Mouse (Mus musculus): ENCODE measurements around the gene Pygm. TPM values are rescaled to one million over a fixed set of nuclear protein-coding genes. Genes with fewer than 3 reads are reported as not detected.
A peak's percentile ranks its signal among the peaks of the same experiment; 100 is the strongest.

The Pygm gene
- polyA plus RNA-seq, 1 experiment from 2014 or later = 362 TPM

DNA sequence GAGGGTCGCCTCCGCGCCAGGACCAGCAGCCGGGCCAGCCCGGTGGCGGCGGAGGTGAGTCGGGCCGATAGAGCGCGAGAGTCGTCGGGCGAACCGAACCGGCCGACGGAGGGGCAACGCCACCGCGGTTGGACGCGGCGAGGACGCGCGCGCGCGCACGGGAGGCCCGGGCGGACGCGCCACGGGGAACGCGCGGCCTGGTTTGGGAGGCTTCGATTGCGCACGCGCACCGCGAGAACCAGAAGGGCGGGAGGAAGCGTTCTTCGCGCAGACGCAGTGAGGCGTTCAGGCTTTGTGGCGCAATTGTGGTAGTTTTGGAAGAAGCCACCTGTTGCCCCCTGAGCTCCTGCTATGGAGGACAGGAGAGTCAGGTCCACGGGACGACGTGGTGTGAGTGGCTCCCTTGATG lies 19.9 kb upstream of the Pygm start:
- Histone ChIP-seq H3K36me3 (ENCODE audit: control insufficient read depth, insufficient read depth) (peaks cover 33% of the 10 kb centered on the region), H3K9me3 (replicated peaks; ENCODE audit: control insufficient read depth, low read length) (no peaks in the 10 kb centered on the region), H3K27ac (ENCODE audit: low read length) (peak overlapping the region; percentile 98), H3K4me3 (ENCODE audit: low read length) (peak overlapping the region; percentile 99), H3K4me2 (ENCODE audit: low read depth, low read length) (peak overlapping the region; percentile 88), H3K4me1 (ENCODE audit: control insufficient read depth, insufficient read depth, low read length) (peaks cover 26% of the 10 kb centered on the region), H3K9ac (ENCODE audit: low read length) (peak overlapping the region; percentile 100), H3K27me3 (ENCODE audit: control insufficient read depth, insufficient read depth, low read length) (no peaks in the 10 kb centered on the region)
- under 1% methylated on average over 55 of the region's 55 CpGs for WGBS
- ATAC-seq (replicated peaks; ENCODE audit: extremely low read depth, insufficient read depth, low FRiP score) = peak; percentile 4

DNA sequence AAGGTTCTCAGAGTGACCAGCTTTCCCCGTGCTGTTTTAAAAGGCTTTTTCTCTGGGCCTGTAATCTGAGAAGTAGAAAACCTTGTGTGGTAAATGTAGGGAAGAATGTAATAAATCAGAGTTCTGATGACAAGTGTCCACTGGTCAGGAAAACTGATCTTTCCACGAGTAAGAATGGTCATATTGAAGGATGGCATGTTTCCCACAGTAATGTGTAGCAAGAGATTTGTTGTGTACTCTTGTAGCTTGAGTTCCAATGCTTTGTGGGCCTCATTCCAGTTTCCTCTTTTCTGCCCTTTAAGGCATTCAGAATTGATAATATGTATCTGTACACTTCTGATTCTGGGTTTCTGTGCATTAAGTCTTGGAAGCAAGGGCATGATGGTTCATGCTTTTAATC lies 19.4 kb upstream of the Pygm start:
- ATAC-seq (replicated peaks; ENCODE audit: extremely low read depth, insufficient read depth, low FRiP score) = no peak
- Histone ChIP-seq H3K4me1 (ENCODE audit: control insufficient read depth, insufficient read depth, low read length) (peaks cover 26% of the 10 kb centered on the region), H3K9ac (ENCODE audit: low read length) (peak overlapping the region; percentile 100), H3K4me3 (ENCODE audit: low read length) (peak overlapping the region; percentile 99), H3K9me3 (replicated peaks; ENCODE audit: control insufficient read depth, low read length) (no peaks in the 10 kb centered on the region), H3K4me2 (ENCODE audit: low read depth, low read length) (peak overlapping the region; percentile 88), H3K27me3 (ENCODE audit: control insufficient read depth, insufficient read depth, low read length) (no peaks in the 10 kb centered on the region), H3K36me3 (ENCODE audit: control insufficient read depth, insufficient read depth) (peaks cover 37% of the 10 kb centered on the region), H3K27ac (ENCODE audit: low read length) (peak overlapping the region; percentile 98)
- WGBS = 1% methylated on average over 2 of the region's 2 CpGs

DNA sequence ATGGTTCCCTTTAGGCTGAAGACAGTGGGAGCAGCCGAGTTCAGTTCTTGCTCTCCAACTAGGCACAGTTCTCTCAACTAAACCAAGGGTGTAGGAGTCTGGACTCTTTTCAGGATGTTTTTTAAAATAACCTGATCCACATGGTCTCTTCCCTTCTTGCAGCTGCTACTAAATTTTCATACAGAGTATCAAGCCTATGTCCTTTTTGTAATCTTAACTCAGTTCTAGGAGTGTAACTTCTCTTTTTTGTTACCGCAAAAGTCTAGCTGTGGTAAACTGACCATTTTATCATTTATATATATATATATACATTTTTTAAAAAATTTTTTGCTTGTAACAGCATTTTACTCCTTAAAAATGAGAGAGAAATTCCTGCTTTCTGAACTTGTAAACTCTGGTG lies 14.0 kb upstream of the Pygm start:
- Histone ChIP-seq H3K9ac (ENCODE audit: low read length) (no peak overlapping the region), H3K36me3 (ENCODE audit: control insufficient read depth, insufficient read depth) (peaks cover 80% of the 10 kb centered on the region), H3K9me3 (replicated peaks; ENCODE audit: control insufficient read depth, low read length) (no peaks in the 10 kb centered on the region), H3K4me3 (ENCODE audit: low read length) (no peak overlapping the region), H3K4me2 (ENCODE audit: low read depth, low read length) (no peak overlapping the region), H3K27me3 (ENCODE audit: control insufficient read depth, insufficient read depth, low read length) (no peaks in the 10 kb centered on the region), H3K27ac (ENCODE audit: low read length) (no peak overlapping the region), H3K4me1 (ENCODE audit: control insufficient read depth, insufficient read depth, low read length) (peaks cover 17% of the 10 kb centered on the region)
- ATAC-seq (replicated peaks; ENCODE audit: extremely low read depth, insufficient read depth, low FRiP score) = no peak
- WGBS = 95% methylated on average over 2 of the region's 2 CpGs

DNA sequence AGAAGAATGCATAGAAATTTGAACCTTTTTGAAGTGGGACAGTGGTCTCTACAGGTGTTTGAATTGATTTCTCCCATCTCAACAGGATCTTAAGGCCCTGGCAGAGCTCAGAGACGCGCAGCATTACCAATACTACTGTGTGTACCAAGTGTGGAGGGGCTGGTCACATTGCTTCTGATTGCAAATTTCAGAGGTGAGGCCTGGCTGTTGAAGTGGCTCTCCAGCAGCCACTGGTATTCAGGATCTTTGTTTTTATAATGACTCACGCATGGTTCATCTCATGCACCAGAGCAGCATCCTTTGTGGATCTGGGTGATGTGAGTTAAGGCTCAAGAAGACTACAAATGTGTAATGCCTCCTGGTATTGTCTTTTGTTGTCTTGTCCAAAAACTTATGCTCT lies 11.8 kb upstream of the Pygm start:
- H3K4me2 ChIP-seq (ENCODE audit: low read depth, low read length) = no peak overlapping the region
- no peak for ATAC-seq (replicated peaks; ENCODE audit: extremely low read depth, insufficient read depth, low FRiP score)
- H3K9ac ChIP-seq (ENCODE audit: low read length) = no peak overlapping the region
- H3K4me1 ChIP-seq (ENCODE audit: control insufficient read depth, insufficient read depth, low read length) = peaks cover 14% of the 10 kb centered on the region
- WGBS = 85% methylated on average over 3 of the region's 3 CpGs
- H3K9me3 ChIP-seq (replicated peaks; ENCODE audit: control insufficient read depth, low read length) = no peaks in the 10 kb centered on the region
- H3K4me3 ChIP-seq (ENCODE audit: low read length) = no peak overlapping the region
- no peaks in the 10 kb centered on the region for H3K27me3 ChIP-seq (ENCODE audit: control insufficient read depth, insufficient read depth, low read length)
- H3K36me3 ChIP-seq (ENCODE audit: control insufficient read depth, insufficient read depth) = peaks cover 84% of the 10 kb centered on the region
- H3K27ac ChIP-seq (ENCODE audit: low read length) = no peak overlapping the region

DNA sequence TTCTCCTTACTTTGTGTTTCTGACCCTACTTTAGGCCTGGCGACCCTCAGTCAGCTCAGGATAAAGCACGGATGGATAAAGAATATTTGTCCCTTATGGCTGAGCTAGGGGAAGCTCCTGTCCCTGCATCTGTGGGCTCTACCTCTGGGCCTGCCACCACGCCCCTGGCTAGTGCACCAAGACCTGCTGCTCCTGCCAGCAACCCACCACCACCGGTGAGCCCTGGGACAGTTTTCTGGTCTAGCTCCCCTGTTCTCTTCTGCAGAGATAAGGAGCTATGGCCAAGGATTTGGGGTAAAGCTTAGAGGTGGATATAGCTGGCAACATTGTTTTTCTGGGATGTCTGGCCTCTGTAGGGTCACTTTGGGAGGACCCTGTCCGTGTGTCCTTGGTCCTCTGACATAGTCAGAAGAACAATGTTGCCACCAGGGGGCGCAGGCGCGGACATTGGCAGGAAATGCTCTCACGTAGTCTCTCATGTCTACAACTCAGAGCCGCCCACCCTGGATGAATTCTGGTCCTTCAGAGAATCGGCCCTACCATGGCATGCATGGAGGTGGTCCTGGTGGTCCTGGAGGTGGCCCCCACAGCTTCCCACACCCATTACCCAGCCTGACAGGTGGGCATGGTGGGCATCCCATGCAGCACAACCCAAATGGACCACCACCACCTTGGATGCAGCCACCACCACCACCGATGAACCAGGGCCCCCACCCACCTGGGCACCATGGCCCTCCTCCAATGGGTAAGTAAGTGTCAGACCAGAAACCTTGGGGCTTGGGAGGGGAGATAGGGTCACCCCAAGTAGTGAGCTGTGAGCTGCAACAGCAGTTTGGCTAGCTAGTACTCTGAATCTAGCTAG lies 10.4 kb upstream of the Pygm start:
- peaks cover 16% of the 10 kb centered on the region for H3K4me1 ChIP-seq (ENCODE audit: control insufficient read depth, insufficient read depth, low read length)
- 51% methylated on average over 12 of the region's 12 CpGs for WGBS

DNA sequence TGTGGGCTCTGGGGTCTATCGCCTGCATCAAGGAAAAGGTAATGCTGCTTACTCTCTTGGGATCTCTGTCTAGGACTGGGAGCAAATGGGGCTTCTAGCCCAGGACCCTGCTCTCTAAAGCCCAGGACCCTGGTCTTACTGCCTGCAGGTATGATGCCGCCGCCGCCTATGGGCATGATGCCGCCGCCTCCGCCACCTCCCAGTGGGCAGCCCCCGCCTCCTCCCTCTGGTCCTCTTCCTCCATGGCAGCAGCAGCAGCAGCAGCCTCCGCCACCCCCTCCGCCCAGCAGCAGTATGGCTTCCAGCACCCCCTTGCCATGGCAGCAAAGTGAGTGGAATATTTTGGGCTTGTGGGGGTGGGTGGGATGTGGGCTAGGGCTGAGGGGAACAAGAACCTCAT lies 9.6 kb upstream of the Pygm start:
- Histone ChIP-seq H3K4me1 (ENCODE audit: control insufficient read depth, insufficient read depth, low read length) (peaks cover 16% of the 10 kb centered on the region), H3K4me2 (ENCODE audit: low read depth, low read length) (no peak overlapping the region), H3K4me3 (ENCODE audit: low read length) (no peak overlapping the region), H3K9me3 (replicated peaks; ENCODE audit: control insufficient read depth, low read length) (no peaks in the 10 kb centered on the region), H3K27ac (ENCODE audit: low read length) (no peak overlapping the region), H3K9ac (ENCODE audit: low read length) (no peak overlapping the region), H3K36me3 (ENCODE audit: control insufficient read depth, insufficient read depth) (peaks cover 80% of the 10 kb centered on the region), H3K27me3 (ENCODE audit: control insufficient read depth, insufficient read depth, low read length) (no peaks in the 10 kb centered on the region)
- no peak for ATAC-seq (replicated peaks; ENCODE audit: extremely low read depth, insufficient read depth, low FRiP score)
- WGBS = 94% methylated on average over 10 of the region's 10 CpGs

More for the DNA sequence above, 10.4 kb upstream of the Pygm start:
- Histone ChIP-seq H3K36me3 (ENCODE audit: control insufficient read depth, insufficient read depth) (peaks cover 86% of the 10 kb centered on the region), H3K9ac (ENCODE audit: low read length) (no peak overlapping the region), H3K9me3 (replicated peaks; ENCODE audit: control insufficient read depth, low read length) (no peaks in the 10 kb centered on the region), H3K27ac (ENCODE audit: low read length) (peak overlapping the region; percentile 57), H3K4me2 (ENCODE audit: low read depth, low read length) (no peak overlapping the region), H3K27me3 (ENCODE audit: control insufficient read depth, insufficient read depth, low read length) (no peaks in the 10 kb centered on the region), H3K4me3 (ENCODE audit: low read length) (no peak overlapping the region)
- peak; percentile 64 for ATAC-seq (replicated peaks; ENCODE audit: extremely low read depth, insufficient read depth, low FRiP score)

DNA sequence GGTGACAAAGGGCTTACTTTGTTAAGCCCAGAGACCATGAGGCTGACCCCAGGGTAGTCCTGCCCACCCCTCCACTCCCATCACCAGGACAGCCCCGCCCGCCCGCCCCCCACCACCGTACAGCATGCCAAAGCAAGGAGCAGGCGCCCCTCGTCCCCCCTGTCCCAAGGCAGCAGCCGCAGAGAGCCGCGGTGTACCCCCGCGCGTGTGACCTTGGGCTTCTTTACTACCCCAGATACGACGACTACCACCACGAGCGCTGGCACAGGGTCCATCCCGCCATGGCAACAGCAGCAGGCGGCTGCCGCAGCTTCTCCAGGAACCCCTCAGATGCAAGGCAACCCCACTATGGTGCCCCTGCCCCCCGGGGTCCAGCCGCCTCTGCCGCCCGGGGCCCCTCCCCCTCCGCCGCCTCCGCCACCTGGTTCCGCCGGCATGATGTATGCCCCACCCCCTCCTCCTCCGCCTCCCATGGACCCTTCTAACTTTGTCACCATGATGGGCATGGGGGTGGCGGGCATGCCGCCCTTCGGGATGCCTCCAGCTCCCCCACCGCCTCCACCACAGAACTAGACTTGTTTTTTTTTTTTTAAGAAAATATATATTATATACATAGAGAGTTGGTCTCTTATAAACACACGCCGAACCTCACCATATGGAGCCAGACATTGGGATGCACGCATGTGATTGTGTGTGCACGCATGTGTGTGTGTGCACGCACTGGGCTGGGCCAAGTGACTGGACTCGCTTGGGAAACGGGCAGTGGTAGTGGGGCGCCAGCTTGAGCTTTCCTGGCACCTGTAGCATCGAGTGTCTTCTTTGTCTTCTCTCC lies 8.6 kb upstream of the Pygm start:
- no peak overlapping the region for H3K27ac ChIP-seq (ENCODE audit: low read length)
- H3K9ac ChIP-seq (ENCODE audit: low read length) = no peak overlapping the region
- H3K4me3 ChIP-seq (ENCODE audit: low read length) = no peak overlapping the region
- ATAC-seq (replicated peaks; ENCODE audit: extremely low read depth, insufficient read depth, low FRiP score) = no peak
- H3K27me3 ChIP-seq (ENCODE audit: control insufficient read depth, insufficient read depth, low read length) = no peaks in the 10 kb centered on the region
- H3K4me2 ChIP-seq (ENCODE audit: low read depth, low read length) = no peak overlapping the region
- WGBS = 87% methylated on average over 38 of the region's 42 CpGs
- peaks cover 16% of the 10 kb centered on the region for H3K4me1 ChIP-seq (ENCODE audit: control insufficient read depth, insufficient read depth, low read length)
- no peaks in the 10 kb centered on the region for H3K9me3 ChIP-seq (replicated peaks; ENCODE audit: control insufficient read depth, low read length)
- peaks cover 72% of the 10 kb centered on the region for H3K36me3 ChIP-seq (ENCODE audit: control insufficient read depth, insufficient read depth)

DNA sequence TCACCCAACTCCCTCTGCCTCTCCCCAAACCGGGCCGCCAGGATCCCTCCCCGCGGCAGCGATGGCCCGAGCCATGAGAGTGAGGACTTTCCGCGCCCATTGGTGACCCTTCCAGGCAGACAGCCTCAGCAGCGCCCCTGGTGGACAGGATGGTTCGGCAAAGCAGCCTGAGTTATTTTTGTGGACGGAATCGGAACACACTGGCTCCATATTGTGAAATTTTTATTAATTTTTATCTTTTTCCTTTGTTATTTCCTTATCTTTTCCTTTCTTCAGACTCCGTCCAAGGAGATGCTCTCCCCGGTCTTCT lies 8.0 kb upstream of the Pygm start:
- Histone ChIP-seq H3K9me3 (replicated peaks; ENCODE audit: control insufficient read depth, low read length) (no peaks in the 10 kb centered on the region), H3K4me3 (ENCODE audit: low read length) (no peak overlapping the region), H3K4me2 (ENCODE audit: low read depth, low read length) (no peak overlapping the region), H3K36me3 (ENCODE audit: control insufficient read depth, insufficient read depth) (peaks cover 66% of the 10 kb centered on the region), H3K27ac (ENCODE audit: low read length) (no peak overlapping the region), H3K27me3 (ENCODE audit: control insufficient read depth, insufficient read depth, low read length) (no peaks in the 10 kb centered on the region), H3K4me1 (ENCODE audit: control insufficient read depth, insufficient read depth, low read length) (peaks cover 16% of the 10 kb centered on the region), H3K9ac (ENCODE audit: low read length) (no peak overlapping the region)
- WGBS = 73% methylated on average over 14 of the region's 14 CpGs
- ATAC-seq (replicated peaks; ENCODE audit: extremely low read depth, insufficient read depth, low FRiP score) = no peak

DNA sequence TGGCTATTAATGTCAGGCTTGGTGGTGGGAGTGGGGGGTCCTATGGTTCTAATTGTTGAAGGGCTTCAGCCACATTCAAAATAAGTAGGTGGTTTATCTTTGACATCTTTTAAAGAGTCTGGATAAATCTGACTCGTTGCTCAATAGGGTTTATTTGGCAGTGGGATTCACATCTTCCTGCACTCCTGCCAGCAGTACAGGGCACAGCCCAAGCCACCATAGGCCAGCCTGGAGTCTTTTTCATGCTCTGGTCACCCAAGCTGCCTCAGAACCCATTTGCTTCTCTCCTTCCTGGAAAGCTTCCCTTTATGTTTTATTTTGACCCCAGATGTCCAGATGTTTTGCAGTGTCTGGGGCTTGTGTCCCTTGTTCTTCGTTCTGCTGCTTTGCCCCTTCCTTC lies 7.6 kb upstream of the Pygm start:
- H3K27me3 ChIP-seq (ENCODE audit: control insufficient read depth, insufficient read depth, low read length) = no peaks in the 10 kb centered on the region
- no peak overlapping the region for H3K4me3 ChIP-seq (ENCODE audit: low read length)
- H3K9ac ChIP-seq (ENCODE audit: low read length) = no peak overlapping the region; the same call in 1 of the 2 replicates
- peaks cover 61% of the 10 kb centered on the region for H3K36me3 ChIP-seq (ENCODE audit: control insufficient read depth, insufficient read depth)
- no peaks in the 10 kb centered on the region for H3K9me3 ChIP-seq (replicated peaks; ENCODE audit: control insufficient read depth, low read length)
- ATAC-seq (replicated peaks; ENCODE audit: extremely low read depth, insufficient read depth, low FRiP score) = no peak
- H3K27ac ChIP-seq (ENCODE audit: low read length) = peak overlapping the region; percentile 84
- no peak overlapping the region for H3K4me2 ChIP-seq (ENCODE audit: low read depth, low read length)
- H3K4me1 ChIP-seq (ENCODE audit: control insufficient read depth, insufficient read depth, low read length) = peaks cover 16% of the 10 kb centered on the region
- 76% methylated on average over 2 of the region's 2 CpGs for WGBS
